Mouse (Mus musculus) kidney, embryonic 16.5 days (tissue): Measurements from ENCODE around the gene Aig1. TPM values are rescaled to one million over a fixed set of nuclear protein-coding genes. Genes with fewer than 3 reads are reported as not detected.

Source experiments
- ATAC-seq: fragments of 200-750 bp; cut with Nextera tagmentation; 2 replicates; pipeline ENCODE4 v1.8.0; 2017; ENCODE audit warnings: moderate TSS enrichment; ENCODE audit not compliant: low FRiP score, low TSS enrichment
- H3K27ac ChIP-seq: fragments of 300-500 bp; sonication (generic); 2 replicates; pipeline ENCODE4 v1.5.1; 2014; ENCODE audit warnings: low read length
- H3K27me3 ChIP-seq: fragments of 300-500 bp; sonication (generic); 2 replicates; pipeline ENCODE4 v1.6.1; 2014; ENCODE audit warnings: low read length, control low read depth, mixed read lengths; ENCODE audit not compliant: insufficient read depth
- H3K36me3 ChIP-seq: fragments of 300-500 bp; sonication (generic); 2 replicates; pipeline ENCODE4 v1.6.1; 2014; ENCODE audit warnings: low read length, control low read depth, mixed read lengths; ENCODE audit not compliant: insufficient read depth
- H3K4me1 ChIP-seq: fragments of 300-500 bp; sonication (generic); 2 replicates; pipeline ENCODE4 v1.6.1; 2014; ENCODE audit warnings: low read length, control low read depth, mixed read lengths; ENCODE audit not compliant: insufficient read depth
- H3K4me2 ChIP-seq: fragments of 300-500 bp; sonication (generic); replicated peaks from 2 replicates; pipeline ENCODE4 v1.6.1; 2014; ENCODE audit warnings: low read depth, low read length
- H3K4me3 ChIP-seq: fragments of 300-500 bp; sonication (generic); 2 replicates; pipeline ENCODE4 v1.5.1; 2014; ENCODE audit warnings: mild to moderate bottlenecking, low read length
- H3K9ac ChIP-seq: fragments of 300-500 bp; sonication (generic); replicated peaks from 2 replicates; pipeline ENCODE4 v1.6.1; 2014; ENCODE audit warnings: low read length
- H3K9me3 ChIP-seq: fragments of 300-500 bp; sonication (generic); 2 replicates; pipeline ENCODE4 v1.6.1; 2016; ENCODE audit warnings: low read length, control low read depth
- WGBS: fragments of 180-500 bp; shearing (Covaris S2); extraction: QIAGEN DNeasy Blood & Tissue Kit; methylation state at CpG from one replicate; pipeline ENCODE4 v1.1.7; 2014; 5-methylcytosine and 5-hydroxymethylcytosine counted together
- polyA plus RNA-seq: library from polyadenylated mRNA; unstranded; fragments of >200 nt; fragmentation: Nextera tagmentation; extraction: Ambion mirVana; gene quantifications from 2 replicates; pipeline ENCODE4 v1.2.1, GENCODE M21; 2015

The Aig1 gene
- polyA plus RNA-seq, 1 experiment from 2014 or later: 56.8 TPM

GRCm38 (mm10) chr10:13855111-13855510, 13.7 kb downstream of the Aig1 start:
- Histone ChIP-seq H3K36me3 (no peaks in the 10 kb centered on the region), H3K4me2 (no peak overlapping the region), H3K4me1 (peaks cover 4% of the 10 kb centered on the region; the same call in 1 of the 2 replicates), H3K27ac (no peak overlapping the region), H3K9me3 (no peaks in the 10 kb centered on the region), H3K4me3 (no peak overlapping the region), H3K9ac (no peak overlapping the region), H3K27me3 (no peaks in the 10 kb centered on the region)
- WGBS: 91% methylated on average over 3 of the region's 3 CpGs
- ATAC-seq: no peak

GRCm38 (mm10) chr10:13850071-13850470, 18.7 kb downstream of the Aig1 start:
- Histone ChIP-seq H3K9ac (no peak overlapping the region), H3K4me2 (no peak overlapping the region), H3K9me3 (no peaks in the 10 kb centered on the region), H3K27ac (no peak overlapping the region), H3K4me1 (no peaks in the 10 kb centered on the region), H3K27me3 (no peaks in the 10 kb centered on the region), H3K36me3 (no peaks in the 10 kb centered on the region), H3K4me3 (no peak overlapping the region)
- 39% methylated on average over 3 of the region's 3 CpGs for WGBS
- ATAC-seq: no peak

GRCm38 (mm10) chr10:13849205-13849604, 19.6 kb downstream of the Aig1 start:
- no peak for ATAC-seq

GRCm38 (mm10) chr10:13844864-13845263, 23.9 kb downstream of the Aig1 start:
- no peak overlapping the region for H3K4me2 ChIP-seq
- H3K27me3 ChIP-seq: no peaks in the 10 kb centered on the region
- H3K36me3 ChIP-seq: no peaks in the 10 kb centered on the region
- ATAC-seq: no peak
- no peak overlapping the region for H3K4me3 ChIP-seq
- H3K4me1 ChIP-seq: no peaks in the 10 kb centered on the region
- WGBS: 62% methylated on average over 4 of the region's 4 CpGs
- H3K27ac ChIP-seq: no peak overlapping the region
- H3K9me3 ChIP-seq: no peaks in the 10 kb centered on the region
- no peak overlapping the region for H3K9ac ChIP-seq

More at GRCm38 (mm10) chr10:13849205-13849604, 19.6 kb downstream of the Aig1 start:
- Histone ChIP-seq H3K27ac (no peak overlapping the region), H3K4me1 (no peaks in the 10 kb centered on the region), H3K27me3 (no peaks in the 10 kb centered on the region), H3K4me2 (no peak overlapping the region), H3K4me3 (no peak overlapping the region), H3K9ac (no peak overlapping the region), H3K36me3 (no peaks in the 10 kb centered on the region), H3K9me3 (no peaks in the 10 kb centered on the region)
- 67% methylated on average over 2 of the region's 2 CpGs for WGBS

GRCm38 (mm10) chr10:13843746-13844145, 25.0 kb downstream of the Aig1 start:
- Histone ChIP-seq H3K27me3 (no peaks in the 10 kb centered on the region), H3K4me2 (no peak overlapping the region), H3K27ac (no peak overlapping the region), H3K9me3 (no peaks in the 10 kb centered on the region), H3K36me3 (no peaks in the 10 kb centered on the region), H3K9ac (no peak overlapping the region), H3K4me1 (no peaks in the 10 kb centered on the region), H3K4me3 (no peak overlapping the region)
- WGBS: 81% methylated on average over 3 of the region's 3 CpGs
- ATAC-seq: no peak

- Histone ChIP-seq H3K9me3 (no peaks in the 10 kb centered on the region), H3K36me3 (no peaks in the 10 kb centered on the region), H3K4me1 (no peaks in the 10 kb centered on the region), H3K27me3 (no peaks in the 10 kb centered on the region), H3K27ac (no peak overlapping the region), H3K9ac (no peak overlapping the region), H3K4me3 (no peak overlapping the region), H3K4me2 (no peak overlapping the region)
- 80% methylated on average over 8 of the region's 8 CpGs for WGBS
- ATAC-seq: no peak
Observed at GRCm38 (mm10) chr10:13842855-13843254, 25.9 kb downstream of the Aig1 start.

- Histone ChIP-seq H3K4me3 (no peak overlapping the region), H3K36me3 (no peaks in the 10 kb centered on the region), H3K9me3 (no peaks in the 10 kb centered on the region), H3K9ac (no peak overlapping the region), H3K27ac (no peak overlapping the region), H3K4me1 (peaks cover 9% of the 10 kb centered on the region), H3K27me3 (no peaks in the 10 kb centered on the region), H3K4me2 (no peak overlapping the region)
- WGBS: 81% methylated on average over 6 of the region's 6 CpGs
- no peak for ATAC-seq
Observed at GRCm38 (mm10) chr10:13838511-13839126, 30.2 kb downstream of the Aig1 start.

GRCm38 (mm10) chr10:13837709-13838456, 30.9 kb downstream of the Aig1 start:
- 0 out of 2 replicates have a peak overlapping the region, but pooled peaks have one; percentile 1 for H3K4me2 ChIP-seq

GRCm38 (mm10) chr10:13836956-13837355, 31.8 kb downstream of the Aig1 start:
- 79% methylated on average over 9 of the region's 9 CpGs for WGBS
- Histone ChIP-seq H3K9ac (no peak overlapping the region), H3K9me3 (no peaks in the 10 kb centered on the region), H3K27me3 (no peaks in the 10 kb centered on the region), H3K4me2 (no peak overlapping the region), H3K27ac (no peak overlapping the region), H3K36me3 (no peaks in the 10 kb centered on the region), H3K4me1 (peaks cover 9% of the 10 kb centered on the region), H3K4me3 (no peak overlapping the region)
- ATAC-seq: no peak

More at GRCm38 (mm10) chr10:13837709-13838456, 30.9 kb downstream of the Aig1 start:
- Histone ChIP-seq H3K27me3 (no peaks in the 10 kb centered on the region), H3K36me3 (no peaks in the 10 kb centered on the region), H3K9me3 (no peaks in the 10 kb centered on the region), H3K4me3 (no peak overlapping the region), H3K27ac (no peak overlapping the region), H3K9ac (no peak overlapping the region), H3K4me1 (peaks cover 9% of the 10 kb centered on the region)
- peak; percentile 77; the same call in 1 of the 2 replicates for ATAC-seq
- WGBS: 46% methylated on average over 21 of the region's 21 CpGs
